Mouse (Mus musculus) urinary bladder, postnatal 25 days (tissue): ENCODE measurements at regions not wholly inside any gene's neighbourhood (a gene's known extent, or its start where the extent isn't known, plus 50 kb on each side); places are given as distances from the start of the nearest gene placed in this dataset.
"Not testable (repeated sequence)": the region's sequence is repeated elsewhere in the genome, so short reads cannot be mapped to it uniquely, and the experiment has no call there.

Experiments used
- DNase-seq: peaks from one replicate; pipeline ENCODE4 v3.0.0; 2022; ENCODE audit warnings: low spot score

- no peak for DNase-seq
Measured at GRCm38 (mm10) chr2:78094921-78095320, 148.7 kb upstream of the Cwc22 start.

DNA sequence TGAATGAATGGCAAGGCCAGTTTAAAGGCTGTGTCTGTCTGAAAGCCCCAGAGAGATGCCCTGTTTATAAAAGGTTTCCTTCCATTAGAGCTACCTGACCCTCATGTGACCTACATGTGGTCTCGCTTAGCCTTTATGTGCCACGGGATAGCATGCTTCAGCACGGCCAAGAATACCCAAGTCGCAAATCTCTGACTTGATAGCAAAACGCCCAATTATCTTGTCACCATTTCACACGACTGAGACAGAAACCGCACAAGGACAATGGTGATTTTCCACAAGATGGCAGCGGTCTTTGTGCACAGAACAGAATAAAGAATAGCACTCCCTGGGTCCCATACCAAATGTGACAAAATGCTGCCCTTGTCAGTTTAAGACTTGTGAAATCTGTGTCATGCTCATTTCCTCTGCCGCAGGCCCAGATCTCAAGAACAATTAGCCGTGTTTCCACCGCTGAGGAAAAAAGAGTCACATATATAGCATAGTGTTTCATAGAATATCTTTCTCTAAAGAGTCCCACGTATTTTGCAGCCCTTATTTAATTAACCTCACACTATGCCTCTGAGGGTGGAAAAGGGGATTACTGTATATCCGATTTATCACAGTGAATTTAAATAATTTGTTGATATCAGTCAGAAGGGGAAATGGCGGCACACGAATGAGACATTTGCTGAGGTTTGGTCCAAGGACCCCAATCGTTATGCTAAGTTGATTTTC is 118.3 kb upstream of the Cwc22 start:
- no peak for DNase-seq

DNA sequence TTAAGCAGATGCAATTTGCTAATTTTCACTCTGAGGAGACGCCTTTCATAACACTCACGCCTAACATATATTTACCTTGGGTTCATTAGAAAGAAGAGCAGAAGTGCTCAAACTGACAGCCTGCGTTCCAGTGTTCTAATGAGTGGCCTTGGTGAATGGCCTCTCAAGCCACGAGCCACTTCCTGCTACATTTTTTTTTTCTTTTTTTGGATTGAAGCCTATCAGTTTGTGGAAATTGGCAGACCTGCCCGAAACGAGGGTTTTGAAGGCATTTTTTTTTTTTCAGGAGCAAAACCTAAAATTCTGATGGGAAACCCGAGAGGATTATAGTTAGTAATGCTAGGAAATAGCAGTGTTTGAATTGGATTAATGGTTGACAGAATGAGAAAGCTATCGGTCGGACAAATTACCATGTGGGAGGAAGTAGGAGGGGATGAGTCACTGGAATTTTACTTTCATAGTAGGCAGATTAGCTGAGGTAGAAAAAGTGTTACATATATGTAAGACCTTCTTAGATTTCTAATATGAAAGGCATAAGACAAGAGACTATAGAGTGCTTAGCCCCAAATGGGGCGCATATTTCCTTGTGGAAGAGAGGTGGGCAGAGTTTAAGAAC is 113.7 kb upstream of the Cwc22 start:
- no peak for DNase-seq

DNA sequence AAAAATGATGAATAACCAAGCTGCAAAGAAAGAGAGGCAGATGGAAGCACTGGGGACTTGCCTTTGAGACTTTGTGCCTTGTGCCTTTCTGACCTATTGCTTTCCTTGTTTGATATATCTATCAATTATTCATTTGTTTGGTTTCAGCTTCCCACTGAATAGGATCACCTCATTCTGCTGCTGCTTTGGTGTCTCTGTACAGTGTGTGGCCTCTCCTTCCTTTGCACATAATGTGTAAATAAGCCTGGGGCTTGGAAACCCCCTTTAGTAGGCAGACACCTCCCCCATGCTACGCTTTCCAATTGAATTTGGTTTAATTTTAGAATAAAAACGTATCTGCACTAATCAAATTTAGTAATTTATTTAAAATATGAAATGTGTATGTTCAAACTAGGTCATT is 112.8 kb upstream of the Cwc22 start:
- no peak for DNase-seq

- no peak for DNase-seq
Measured at GRCm38 (mm10) chr2:78053910-78054309, 107.7 kb upstream of the Cwc22 start.

DNA sequence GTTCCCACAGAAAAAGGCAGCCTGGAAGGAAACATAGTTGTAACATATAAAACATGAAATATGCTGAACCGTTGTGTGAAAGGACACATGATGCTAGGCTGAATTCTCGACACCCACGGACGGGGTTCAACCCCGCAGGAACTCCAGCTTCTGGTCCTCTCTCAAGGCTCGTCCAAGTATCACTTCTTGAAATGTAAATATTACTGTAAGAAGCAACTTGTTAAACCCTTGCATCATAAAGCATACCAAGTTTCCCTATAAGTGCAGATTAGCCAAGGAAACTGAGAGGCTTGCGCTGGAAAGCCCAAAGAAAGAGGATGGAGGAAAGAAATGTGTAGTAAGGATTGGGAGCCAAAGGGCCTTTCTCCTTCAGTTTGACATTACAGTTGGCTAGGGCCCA is 104.4 kb upstream of the Cwc22 start:
- no peak for DNase-seq

- peak; percentile 75 for DNase-seq
Measured at GRCm38 (mm10) chr2:78049248-78049874, 103.2 kb upstream of the Cwc22 start.

DNA sequence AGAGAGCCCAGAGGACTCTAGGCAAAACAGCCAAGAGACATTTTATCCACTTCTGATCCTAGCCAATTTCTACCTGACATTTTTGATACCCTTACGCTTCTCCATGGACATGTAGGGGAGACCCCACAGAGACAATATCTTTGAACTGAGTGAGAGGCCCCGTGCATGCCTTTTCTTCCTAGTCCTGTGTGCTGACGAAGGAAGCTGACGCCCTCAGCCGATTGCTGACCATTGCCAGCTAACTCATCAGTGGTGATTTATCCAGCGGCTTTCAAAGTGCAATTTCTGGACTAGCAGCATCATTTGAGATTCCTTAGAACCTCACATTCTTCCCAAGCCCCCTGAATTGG is 102.5 kb upstream of the Cwc22 start:
- DNase-seq: no peak

- DNase-seq: no peak
Measured at GRCm38 (mm10) chr2:78048030-78048705, 102.0 kb upstream of the Cwc22 start.

GRCm38 (mm10) chr2:78027319-78027718 is 81.1 kb upstream of the Cwc22 start:
- DNase-seq: no peak

GRCm38 (mm10) chr2:78026808-78027207 is 80.6 kb upstream of the Cwc22 start:
- no peak for DNase-seq

GRCm38 (mm10) chr2:78025651-78026435 is 79.7 kb upstream of the Cwc22 start:
- no peak for DNase-seq

GRCm38 (mm10) chr2:78024981-78025565 is 78.9 kb upstream of the Cwc22 start:
- no peak for DNase-seq

DNA sequence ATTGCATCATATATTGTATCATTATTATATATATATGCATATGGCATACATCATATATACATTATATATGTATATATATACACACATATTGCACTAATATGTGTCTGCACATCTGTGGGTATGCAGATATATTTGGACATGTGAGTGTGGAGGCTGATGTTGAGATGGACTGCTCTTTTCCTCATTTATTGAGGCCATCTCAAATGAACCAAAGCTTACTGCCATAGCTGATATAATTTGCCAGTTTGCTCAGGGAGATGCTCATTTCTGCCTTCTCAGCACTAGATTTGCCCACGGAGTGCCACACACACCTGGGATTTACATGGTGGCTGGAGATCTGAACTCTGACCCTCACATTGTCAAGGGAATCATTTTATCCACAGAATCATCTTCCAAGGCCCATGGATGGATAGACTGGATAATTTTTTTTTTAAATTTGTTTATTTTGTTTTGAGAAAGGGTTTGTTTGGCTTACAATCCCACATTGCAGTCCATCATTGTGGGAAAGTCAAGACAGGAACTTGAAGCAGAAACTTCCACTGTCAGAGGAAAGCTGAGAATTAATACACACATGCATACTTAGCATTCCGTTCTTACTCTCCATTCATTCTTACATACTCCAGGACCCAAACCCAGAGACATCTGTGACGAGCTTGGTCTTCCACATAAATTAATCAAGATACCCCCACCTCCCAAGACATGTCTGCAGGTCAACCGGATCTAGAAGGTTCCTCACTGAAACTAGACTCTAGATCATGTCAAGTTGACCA is 77.9 kb upstream of the Cwc22 start:
- DNase-seq: no peak

DNA sequence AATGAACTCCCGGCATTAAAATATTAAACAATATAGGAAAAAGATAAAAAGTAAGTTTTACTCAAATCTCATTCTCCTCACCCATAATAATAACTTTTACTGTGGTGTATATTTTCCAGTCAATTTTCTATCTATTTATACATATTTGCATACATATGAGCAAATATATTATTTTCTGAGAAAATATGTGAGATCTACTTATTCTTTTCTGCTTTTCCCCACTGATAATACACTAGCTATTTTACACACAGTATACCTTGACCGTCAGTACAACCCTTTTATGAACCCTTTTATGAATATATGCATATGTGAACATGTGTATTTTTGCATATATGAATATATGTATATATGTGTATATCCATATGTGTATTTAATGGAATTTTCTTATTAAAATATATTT is 77.2 kb upstream of the Cwc22 start:
- no peak for DNase-seq

DNA sequence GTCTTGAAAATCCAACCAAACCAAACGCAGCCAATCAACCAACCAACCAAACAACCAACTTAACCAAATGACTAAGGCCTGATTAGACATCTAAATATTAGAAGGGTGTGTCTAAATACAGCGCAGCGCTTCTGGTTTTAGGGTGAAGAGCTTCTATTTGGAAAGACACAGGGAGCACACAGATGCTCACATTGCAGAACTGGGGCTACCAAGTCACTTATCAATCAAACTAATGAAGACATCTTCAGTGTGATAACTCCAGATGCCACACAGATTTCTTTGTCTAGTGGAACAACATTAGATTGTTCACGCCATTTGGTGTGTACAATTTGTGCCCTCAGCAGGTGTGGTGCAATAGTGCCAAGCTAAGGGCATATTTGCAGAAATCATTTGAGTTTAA is 76.6 kb upstream of the Cwc22 start:
- no peak for DNase-seq

- no peak for DNase-seq
Measured at GRCm38 (mm10) chr2:78021905-78022304, 75.7 kb upstream of the Cwc22 start.

DNA sequence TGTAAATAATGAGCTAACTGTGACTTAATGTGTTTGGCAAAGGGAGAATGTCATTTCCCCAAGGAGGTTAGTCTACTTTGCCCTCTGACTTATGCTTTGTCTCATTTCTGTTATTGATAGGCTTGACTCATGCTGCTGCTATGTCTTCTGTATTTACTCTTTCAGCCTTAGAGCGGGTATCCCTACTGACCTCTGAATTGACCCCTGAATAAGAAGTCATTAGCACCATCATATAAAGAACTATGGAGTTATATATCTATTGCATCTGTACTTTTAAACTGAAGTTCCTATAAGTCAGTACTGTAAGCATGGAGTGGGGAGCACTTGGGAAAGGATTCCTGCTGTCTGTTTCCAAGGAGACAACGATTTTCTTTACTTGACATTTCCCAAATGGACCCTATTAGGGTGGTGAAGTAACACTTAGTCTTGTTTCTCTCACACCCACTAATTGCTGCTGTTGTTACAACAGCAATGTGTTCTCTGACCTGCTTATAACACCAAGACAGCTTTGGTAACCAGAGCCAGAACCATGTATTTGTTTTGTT is 75.3 kb upstream of the Cwc22 start:
- DNase-seq: no peak

- no peak for DNase-seq
Measured at GRCm38 (mm10) chr2:78020516-78020915, 74.3 kb upstream of the Cwc22 start.

- DNase-seq: no peak
Measured at GRCm38 (mm10) chr2:78019916-78020315, 73.7 kb upstream of the Cwc22 start.

GRCm38 (mm10) chr2:78012441-78012840 is 66.3 kb upstream of the Cwc22 start:
- not testable (repeated sequence) for DNase-seq
